Mouse (Mus musculus) forebrain, postnatal 0 days (tissue): Measurements from ENCODE around the gene Dlgap1. TPM values are rescaled to one million over a fixed set of nuclear protein-coding genes. Genes with fewer than 3 reads are reported as not detected.

Source experiments
- ATAC-seq: fragments of 200-750 bp; cut with Nextera tagmentation; 2 replicates; pipeline ENCODE4 v1.8.0; 2017; ENCODE audit warnings: mild to moderate bottlenecking, moderate library complexity
- DNase-seq: peaks from one replicate; pipeline ENCODE4 v3.0.0-alpha.2; 2015
- H3K27ac ChIP-seq: fragments of 300-500 bp; sonication (generic); 2 replicates; pipeline ENCODE4 v1.5.1; 2014; ENCODE audit warnings: low read depth, mild to moderate bottlenecking, antibody characterized with exemption, low read length, moderate library complexity, mixed read lengths
- H3K27me3 ChIP-seq: fragments of 300-500 bp; sonication (generic); 2 replicates; pipeline ENCODE4 v1.6.1; 2014; ENCODE audit warnings: mild to moderate bottlenecking, low read length, mixed read lengths; ENCODE audit not compliant: insufficient read depth
- H3K36me3 ChIP-seq: fragments of 300-500 bp; sonication (generic); 2 replicates; pipeline ENCODE4 v1.6.1; 2014; ENCODE audit warnings: mild to moderate bottlenecking, moderate library complexity; ENCODE audit not compliant: insufficient read depth
- H3K4me1 ChIP-seq: fragments of 300-500 bp; sonication (generic); 2 replicates; pipeline ENCODE4 v1.6.1; 2014; ENCODE audit warnings: antibody characterized with exemption; ENCODE audit not compliant: insufficient read depth
- H3K4me2 ChIP-seq: fragments of 300-500 bp; sonication (generic); 2 replicates; pipeline ENCODE4 v1.6.1; 2014; ENCODE audit warnings: low read depth, mild to moderate bottlenecking, moderate library complexity
- H3K4me3 ChIP-seq: fragments of 300-500 bp; sonication (generic); 2 replicates; pipeline ENCODE4 v1.5.1; 2014; ENCODE audit warnings: low read depth, low read length, mixed read lengths
- H3K9ac ChIP-seq: fragments of 300-500 bp; sonication (generic); 2 replicates; pipeline ENCODE4 v1.6.1; 2014; ENCODE audit warnings: mild to moderate bottlenecking
- H3K9me3 ChIP-seq: fragments of 300-500 bp; sonication (generic); 2 replicates; pipeline ENCODE4 v1.6.1; 2016; ENCODE audit warnings: low read length
- CTCF ChIP-seq: sonication (generic); IDR thresholded peaks from 2 replicates; pipeline ENCODE4 v1.5.1; 2016; ENCODE audit warnings: antibody characterized with exemption, control low read depth, low read depth
- WGBS: fragments of 180-500 bp; shearing (Covaris S2); extraction: QIAGEN DNeasy Blood & Tissue Kit; methylation state at CpG from one replicate; pipeline ENCODE4 v1.1.7; 2014; 5-methylcytosine and 5-hydroxymethylcytosine counted together
- polyA plus RNA-seq: library from polyadenylated mRNA; unstranded; fragments of >200 nt; fragmentation: Nextera tagmentation; extraction: Ambion mirVana; gene quantifications from 2 replicates; pipeline ENCODE4 v1.2.1, GENCODE M21; 2015
- total RNA-seq: library from RNA; depleted of rRNA; stranded (reverse); fragments of >200 nt; gene quantifications from 2 replicates; pipeline ENCODE4 v1.2.3, GENCODE M21; 2014

Gene Dlgap1
- total and polyA plus RNA-seq, 2 experiments from 2014 or later, result 44.8 to 105 TPM

- no peak overlapping the region for H3K9ac ChIP-seq
- H3K36me3 ChIP-seq, result no peaks in the 10 kb centered on the region
- no peak for DNase-seq
- no peak overlapping the region for H3K4me2 ChIP-seq
- 73% methylated on average over 5 of the region's 5 CpGs for WGBS
- TF ChIP-seq CTCF, result no peak
- no peaks in the 10 kb centered on the region for H3K9me3 ChIP-seq
- H3K27me3 ChIP-seq, result no peaks in the 10 kb centered on the region
- no peak overlapping the region for H3K27ac ChIP-seq
- no peak overlapping the region for H3K4me3 ChIP-seq
- ATAC-seq, result no peak
- H3K4me1 ChIP-seq, result 0 out of 2 replicates have a peak, but pooled peaks cover 6% of the 10 kb centered on the region
Observed at GRCm38 (mm10) chr17:70838533-70838932, 869.7 kb downstream of the Dlgap1 start.

- Histone ChIP-seq H3K4me3 (no peak overlapping the region), H3K9me3 (no peaks in the 10 kb centered on the region), H3K36me3 (no peaks in the 10 kb centered on the region), H3K9ac (no peak overlapping the region), H3K4me1 (no peaks in the 10 kb centered on the region), H3K27me3 (peaks cover 4% of the 10 kb centered on the region), H3K27ac (no peak overlapping the region), H3K4me2 (no peak overlapping the region)
- 84% methylated on average over 4 of the region's 4 CpGs for whole genome bisulfite sequencing
- DNase-seq, result no peak
- TF ChIP-seq CTCF, result no peak
- ATAC-seq, result no peak
Observed at GRCm38 (mm10) chr17:70843252-70843651, 874.4 kb downstream of the Dlgap1 start.

- peaks cover 13% of the 10 kb centered on the region for H3K27me3 ChIP-seq
- 33% methylated on average over 10 of the region's 10 CpGs for WGBS
- no peak overlapping the region for H3K9ac ChIP-seq
- H3K36me3 ChIP-seq, result no peaks in the 10 kb centered on the region
- no peak for TF ChIP-seq CTCF
- H3K4me3 ChIP-seq, result no peak overlapping the region
- ATAC-seq (no peak), DNase-seq (peak; percentile 53)
- H3K4me2 ChIP-seq, result no peak overlapping the region
- no peaks in the 10 kb centered on the region for H3K9me3 ChIP-seq
- no peaks in the 10 kb centered on the region for H3K4me1 ChIP-seq
- H3K27ac ChIP-seq, result no peak overlapping the region
Observed at GRCm38 (mm10) chr17:70844971-70845370, 876.1 kb downstream of the Dlgap1 start.

GRCm38 (mm10) chr17:70845543-70845942 lies 876.7 kb downstream of the Dlgap1 start:
- DNase-seq (no peak), ATAC-seq (no peak)
- 87% methylated on average over 2 of the region's 2 CpGs for WGBS
- no peak overlapping the region for H3K4me2 ChIP-seq
- no peak overlapping the region for H3K9ac ChIP-seq
- H3K36me3 ChIP-seq, result no peaks in the 10 kb centered on the region
- H3K4me3 ChIP-seq, result no peak overlapping the region
- TF ChIP-seq CTCF, result no peak
- no peaks in the 10 kb centered on the region for H3K9me3 ChIP-seq
- peaks cover 14% of the 10 kb centered on the region for H3K27me3 ChIP-seq
- H3K27ac ChIP-seq, result no peak overlapping the region
- 0 out of 2 replicates have a peak, but pooled peaks cover 3% of the 10 kb centered on the region for H3K4me1 ChIP-seq

- Histone ChIP-seq H3K9ac (no peak overlapping the region), H3K27me3 (peaks cover 14% of the 10 kb centered on the region), H3K9me3 (no peaks in the 10 kb centered on the region), H3K36me3 (no peaks in the 10 kb centered on the region), H3K4me3 (no peak overlapping the region), H3K4me1 (0 out of 2 replicates have a peak, but pooled peaks cover 8% of the 10 kb centered on the region), H3K4me2 (no peak overlapping the region), H3K27ac (no peak overlapping the region)
- DNase-seq (no peak), ATAC-seq (no peak)
- TF ChIP-seq CTCF, result no peak
- WGBS, result 77% methylated on average over 8 of the region's 8 CpGs
Observed at GRCm38 (mm10) chr17:70846111-70846644, 877.3 kb downstream of the Dlgap1 start.

- no peaks in the 10 kb centered on the region for H3K36me3 ChIP-seq
Observed at GRCm38 (mm10) chr17:70847086-70847485, 878.2 kb downstream of the Dlgap1 start.

GRCm38 (mm10) chr17:70847751-70848510 lies 879.1 kb downstream of the Dlgap1 start:
- Histone ChIP-seq H3K4me2 (peak overlapping the region; percentile 91), H3K9me3 (no peaks in the 10 kb centered on the region), H3K27me3 (peaks cover 17% of the 10 kb centered on the region), H3K4me3 (peak overlapping the region; percentile 44; the same call in 1 of the 2 replicates), H3K36me3 (no peaks in the 10 kb centered on the region), H3K27ac (peak overlapping the region; percentile 40; the same call in 1 of the 2 replicates), H3K9ac (no peak overlapping the region), H3K4me1 (0 out of 2 replicates have a peak, but pooled peaks cover 14% of the 10 kb centered on the region)
- TF ChIP-seq CTCF, result no peak
- ATAC-seq (no peak), DNase-seq (peak; percentile 27)
- WGBS, result 2% methylated on average over 17 of the region's 17 CpGs

More at GRCm38 (mm10) chr17:70847086-70847485, 878.2 kb downstream of the Dlgap1 start:
- Histone ChIP-seq H3K27me3 (peaks cover 15% of the 10 kb centered on the region), H3K9me3 (no peaks in the 10 kb centered on the region), H3K27ac (no peak overlapping the region), H3K4me3 (no peak overlapping the region), H3K4me2 (no peak overlapping the region), H3K4me1 (0 out of 2 replicates have a peak, but pooled peaks cover 14% of the 10 kb centered on the region), H3K9ac (no peak overlapping the region)
- 5% methylated on average over 4 of the region's 4 CpGs for WGBS
- ATAC-seq (no peak), DNase-seq (peak; percentile 37)
- TF ChIP-seq CTCF, result peak; percentile 54
